Mouse (Mus musculus) embryo, embryonic 9.5 days (tissue): ENCODE measurements around the gene Arhgef39.

ENCODE experiments used
- DNase-seq: peaks from one replicate; pipeline ENCODE4 v3.0.0-alpha.2; 2017; ENCODE audit errors: extremely low spot score

The Arhgef39 gene

DNA sequence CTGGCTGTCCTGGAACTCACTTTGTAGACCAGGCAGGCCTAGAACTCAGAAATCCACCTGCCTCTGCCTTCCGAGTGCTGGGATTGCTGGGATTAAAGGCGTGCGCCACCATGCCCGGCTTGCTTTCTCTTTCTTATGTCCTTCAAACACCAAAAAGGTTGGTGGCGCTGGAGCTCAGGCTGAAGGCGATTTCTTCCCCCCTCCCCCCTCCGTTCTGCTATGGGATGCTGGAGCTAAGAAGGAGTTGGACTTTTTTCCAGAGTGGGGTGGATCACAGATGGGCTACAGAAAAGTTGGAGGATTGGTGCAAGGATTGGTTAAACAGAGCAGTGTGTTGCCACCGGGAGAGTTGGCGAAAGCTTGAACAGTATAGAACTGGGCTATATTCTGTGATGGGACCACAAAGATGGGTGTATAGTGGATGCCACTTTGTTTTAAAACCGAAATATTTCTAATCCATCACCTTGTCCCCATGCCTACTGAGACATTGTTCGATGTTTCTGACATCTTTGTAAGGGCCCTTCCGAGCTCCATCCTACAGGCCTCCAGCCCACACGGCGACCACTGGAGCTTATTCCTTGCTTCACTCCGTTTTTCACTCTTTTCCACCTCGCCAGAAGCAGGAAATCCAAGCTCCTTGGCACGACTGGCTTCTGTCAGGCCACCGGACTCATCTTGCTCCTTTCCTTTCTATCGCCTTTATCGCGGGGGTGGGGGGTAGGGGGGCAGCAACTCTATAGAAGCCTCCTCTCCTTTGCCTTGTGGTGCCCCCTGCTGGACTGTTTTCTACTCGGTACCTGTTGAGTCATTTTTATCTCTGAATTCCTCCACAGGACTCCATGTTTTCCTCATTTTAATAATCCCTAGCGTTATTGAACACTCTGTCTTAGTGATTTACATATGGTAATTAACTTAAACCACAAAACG, 20.3 kb downstream of the Arhgef39 start:
- DNase-seq: peak; percentile 69

DNA sequence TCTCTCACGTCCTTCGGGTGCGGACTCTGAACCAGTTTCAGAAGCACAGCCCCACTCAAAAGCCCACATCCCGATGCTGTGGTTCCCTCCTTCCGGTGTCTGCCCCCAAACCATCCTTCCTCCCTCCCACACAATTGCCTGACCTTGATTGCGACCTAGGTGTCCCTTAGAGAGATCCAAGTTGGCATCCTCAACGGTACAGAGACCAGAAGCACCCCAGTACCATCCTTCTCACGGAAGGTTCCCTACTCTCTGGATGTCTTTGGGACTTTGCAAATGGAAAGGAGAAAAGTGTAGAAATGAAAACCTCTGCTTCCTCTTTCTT, 21.0 kb downstream of the Arhgef39 start:
- DNase-seq: no peak

DNA sequence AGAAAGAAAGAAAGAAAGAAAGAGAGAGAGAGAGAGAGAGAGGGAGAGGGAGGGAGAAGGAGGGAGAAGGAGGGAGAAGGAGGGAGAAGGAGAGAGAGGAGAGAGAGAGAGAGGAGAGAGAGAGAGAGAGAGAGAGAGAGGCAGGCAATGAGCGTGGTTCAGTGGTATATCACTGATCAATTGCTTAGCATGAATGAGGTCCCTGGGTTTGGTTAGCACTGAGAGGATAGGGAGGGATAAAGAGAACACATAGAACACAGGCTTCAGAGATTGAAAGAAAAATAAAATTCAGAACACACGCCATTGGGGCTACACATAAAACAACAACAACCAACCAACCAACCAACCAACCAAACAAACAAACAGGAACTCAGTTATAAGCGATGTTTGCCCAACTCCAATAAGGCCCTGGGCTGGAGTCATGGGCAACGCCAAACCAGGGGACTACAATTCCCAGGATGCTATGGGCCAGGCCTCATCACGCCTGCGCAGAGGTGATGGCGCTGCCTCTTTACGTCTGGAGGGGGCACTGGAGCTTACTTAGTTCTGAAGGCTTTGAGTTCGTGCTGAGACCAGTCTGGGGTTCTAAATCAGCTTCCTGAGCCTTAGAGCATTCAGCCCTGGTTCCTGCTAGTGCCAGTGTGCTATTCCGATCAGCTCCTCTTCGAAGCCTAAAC, 21.5 kb downstream of the Arhgef39 start:
- peak; percentile 81 for DNase-seq

GRCm38 (mm10) chr4:43476604-43477003, 22.9 kb downstream of the Arhgef39 start:
- DNase-seq: no peak

DNA sequence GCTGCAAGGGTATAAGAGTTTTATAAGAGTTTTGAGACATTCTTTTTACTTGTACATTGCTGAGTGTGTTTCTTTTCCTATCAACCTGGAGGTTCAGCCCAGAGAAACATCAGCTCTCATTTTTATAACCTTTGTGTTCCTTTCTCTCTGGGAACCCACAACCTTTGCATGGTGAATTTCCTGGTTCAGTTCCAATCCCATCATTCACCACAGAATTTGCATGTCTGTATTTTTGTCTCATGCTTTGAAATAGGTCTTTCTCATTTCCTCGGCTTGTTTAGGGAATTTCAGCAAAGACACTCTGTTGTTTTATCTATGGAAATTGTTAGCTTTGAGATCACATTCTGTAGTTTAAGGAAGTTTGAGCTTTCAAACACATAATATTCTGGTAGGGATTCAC, 25.9 kb downstream of the Arhgef39 start:
- no peak for DNase-seq

DNA sequence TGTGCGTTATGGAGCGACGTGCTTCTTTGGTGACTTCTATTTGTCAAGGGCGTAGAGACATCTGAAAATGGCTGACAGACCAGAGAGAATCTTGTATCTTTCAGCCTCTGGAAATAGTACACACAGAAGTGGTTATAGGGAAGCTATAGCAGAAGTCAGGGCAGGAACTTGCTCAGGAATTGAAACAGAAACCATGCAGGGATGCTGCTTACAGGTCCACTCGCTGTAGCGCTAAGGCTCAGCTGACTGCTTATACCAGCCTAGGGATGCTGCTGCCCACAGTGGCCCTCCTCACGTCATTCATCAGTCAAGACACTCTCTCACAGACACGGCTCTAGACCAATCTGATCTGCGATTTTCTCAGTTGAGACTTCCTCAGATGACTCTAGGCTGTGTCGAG, 29.2 kb downstream of the Arhgef39 start:
- no peak for DNase-seq

GRCm38 (mm10) chr4:43466872-43467271, 32.6 kb downstream of the Arhgef39 start:
- no peak for DNase-seq

GRCm38 (mm10) chr4:43465935-43466334, 33.6 kb downstream of the Arhgef39 start:
- no peak for DNase-seq

DNA sequence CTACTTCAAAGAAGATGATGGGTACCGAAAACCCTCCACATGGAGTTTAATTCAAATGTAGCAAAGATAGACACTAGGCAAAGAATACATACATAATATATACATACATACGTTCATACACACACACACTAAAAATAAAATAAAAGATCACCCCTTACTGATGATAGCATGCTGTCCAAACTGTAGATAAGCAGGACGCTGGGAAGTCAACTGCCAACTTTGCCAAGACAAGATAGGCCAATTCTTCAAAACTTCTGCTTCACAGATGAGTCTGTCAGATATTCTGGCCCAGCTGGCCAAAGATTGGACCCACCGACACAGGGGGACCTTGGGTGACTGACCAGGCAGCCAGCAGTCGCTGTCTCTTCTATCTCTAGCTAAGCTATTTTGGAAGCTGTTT, 36.4 kb downstream of the Arhgef39 start:
- DNase-seq: no peak

DNA sequence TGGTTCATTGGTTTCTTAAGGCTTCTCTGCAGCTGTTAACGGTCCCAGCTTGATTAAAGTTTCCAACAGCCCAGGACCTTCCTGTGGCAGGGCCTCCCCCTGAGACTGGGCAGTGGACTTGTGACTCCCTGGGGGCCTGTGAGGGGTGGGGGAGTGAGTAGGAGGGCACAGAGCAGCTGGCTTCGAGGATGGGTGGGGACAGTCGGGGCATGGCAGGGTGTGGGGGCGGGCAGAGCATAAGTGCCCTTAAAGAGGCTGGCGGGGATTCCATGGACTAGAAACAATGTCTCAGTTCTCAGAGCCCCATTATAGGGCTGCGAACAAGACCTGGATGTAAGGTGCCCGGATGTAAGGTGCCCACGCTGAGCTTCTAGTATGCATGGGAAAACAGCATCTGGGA, 42.4 kb downstream of the Arhgef39 start:
- DNase-seq: no peak

GRCm38 (mm10) chr4:43456470-43456869, 43.0 kb downstream of the Arhgef39 start:
- DNase-seq: no peak

DNA sequence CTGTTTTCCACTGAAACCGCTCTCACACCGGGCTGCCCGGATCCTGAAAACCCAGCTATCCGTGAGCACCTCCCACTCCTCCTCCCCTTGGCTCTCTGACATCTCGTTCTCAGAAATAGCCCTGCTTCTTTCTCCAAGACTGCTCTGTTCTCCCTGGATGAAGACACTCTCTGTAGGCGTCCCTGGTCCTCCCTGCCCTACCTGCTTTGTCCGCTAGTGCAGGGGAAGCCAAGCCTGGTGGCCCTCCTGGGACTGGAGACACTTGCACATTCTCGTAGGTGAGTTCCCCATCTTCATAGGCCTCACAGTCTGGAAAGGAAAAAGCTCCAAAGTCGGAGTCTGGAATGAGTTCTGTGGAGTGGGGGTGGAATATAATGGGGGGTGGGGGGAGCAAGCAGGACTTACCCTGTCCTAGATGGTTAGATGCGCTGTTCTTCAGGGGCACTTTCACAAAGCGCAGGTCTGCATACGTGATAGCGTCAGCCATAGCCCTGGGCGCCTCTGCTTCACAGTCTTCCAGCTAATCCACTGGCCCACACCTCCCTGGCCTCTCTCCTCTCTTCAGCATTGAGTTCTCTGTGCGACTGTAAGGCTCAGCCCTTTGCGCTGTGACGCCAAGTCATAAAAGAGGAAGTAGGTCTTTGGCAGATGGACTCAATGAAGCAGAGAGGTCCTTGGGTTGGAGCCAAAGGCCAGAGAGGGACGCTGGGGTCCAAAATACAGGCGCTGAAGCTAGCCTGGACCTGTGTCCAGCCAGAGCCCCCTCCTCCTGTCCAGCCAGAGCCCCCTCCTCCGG, 45.3 kb downstream of the Arhgef39 start, which contains the start of gene Cd72:
Cd72 (minus strand) TSS at position 588 of the 796 bp plus-strand sequence.
- no peak for DNase-seq

GRCm38 (mm10) chr4:43453413-43453812, 46.1 kb downstream of the Arhgef39 start:
- DNase-seq: peak; percentile 28

- no peak for DNase-seq
Measured at GRCm38 (mm10) chr4:43452315-43452714, 47.2 kb downstream of the Arhgef39 start.

- DNase-seq: no peak
Measured at GRCm38 (mm10) chr4:43448554-43448953, 50.9 kb downstream of the Arhgef39 start.

DNA sequence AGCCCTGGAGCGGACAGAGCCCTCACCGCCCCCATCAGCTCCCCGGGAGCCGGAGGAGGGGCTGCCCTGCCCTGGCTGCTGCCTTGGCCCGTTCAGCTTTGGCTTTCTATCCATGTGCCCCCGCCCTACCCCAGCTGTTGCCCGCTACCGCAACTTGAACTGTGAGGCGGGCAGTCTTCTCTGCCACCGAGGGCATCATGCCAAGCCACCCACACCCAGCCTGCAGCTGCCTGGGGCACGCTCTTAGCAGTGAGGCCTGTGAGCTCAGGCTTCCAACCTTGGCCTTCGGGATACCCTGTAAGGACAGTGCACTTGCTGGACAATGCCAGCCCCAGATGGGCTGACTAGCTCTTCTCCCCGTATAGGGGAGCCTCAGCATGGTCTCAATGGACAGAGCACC, 52.2 kb downstream of the Arhgef39 start:
- DNase-seq: no peak
